Mouse (Mus musculus): ENCODE measurements around the gene Impad1.

The Impad1 gene

GRCm38 (mm10) chr4:4792992-4793834, at the start of gene Impad1:
Gene Impad1, minus strand, starts transcription at chr4:4793355.
- DNase-seq (ENCODE audit: low read depth, low spot score), result peak; percentile 84

GRCm38 (mm10) chr4:4840145-4840544, 47.0 kb upstream of the Impad1 start:
- DNase-seq (ENCODE audit: low read depth, low spot score), result no peak

- no peak for DNase-seq (ENCODE audit: low read depth, low spot score)
Measured at GRCm38 (mm10) chr4:4833789-4834295, 40.7 kb upstream of the Impad1 start.

GRCm38 (mm10) chr4:4828131-4828530, 35.0 kb upstream of the Impad1 start:
- DNase-seq (ENCODE audit: low read depth, low spot score), result no peak

GRCm38 (mm10) chr4:4822119-4822518, 29.0 kb upstream of the Impad1 start:
- no peak for DNase-seq (ENCODE audit: low read depth, low spot score)

- DNase-seq (ENCODE audit: low read depth, low spot score), result peak; percentile 55
Measured at GRCm38 (mm10) chr4:4792141-4792991, 789 bp downstream of the Impad1 start.

GRCm38 (mm10) chr4:4791180-4791579, 2.0 kb downstream of the Impad1 start:
- no peak for DNase-seq (ENCODE audit: low read depth, low spot score)

- DNase-seq (ENCODE audit: low read depth, low spot score), result no peak
Measured at GRCm38 (mm10) chr4:4785169-4785568, 8.0 kb downstream of the Impad1 start.

GRCm38 (mm10) chr4:4784305-4784704, 8.8 kb downstream of the Impad1 start:
- DNase-seq (ENCODE audit: low read depth, low spot score), result no peak

- no peak for DNase-seq (ENCODE audit: low read depth, low spot score)
Measured at GRCm38 (mm10) chr4:4783686-4783957, 9.5 kb downstream of the Impad1 start.

- no peak for DNase-seq (ENCODE audit: low read depth, low spot score)
Measured at GRCm38 (mm10) chr4:4782882-4783685, 10.1 kb downstream of the Impad1 start.

GRCm38 (mm10) chr4:4779265-4779770, 13.8 kb downstream of the Impad1 start:
- DNase-seq (ENCODE audit: low read depth, low spot score), result no peak

- no peak for DNase-seq (ENCODE audit: low read depth, low spot score)
Measured at GRCm38 (mm10) chr4:4771523-4772114, 21.5 kb downstream of the Impad1 start.

GRCm38 (mm10) chr4:4765806-4766205, 27.3 kb downstream of the Impad1 start:
- no peak for DNase-seq (ENCODE audit: low read depth, low spot score)

- DNase-seq (ENCODE audit: low read depth, low spot score), result no peak
Measured at GRCm38 (mm10) chr4:4758376-4758775, 34.8 kb downstream of the Impad1 start.

GRCm38 (mm10) chr4:4729427-4729826, 63.7 kb downstream of the Impad1 start:
- DNase-seq (ENCODE audit: low read depth, low spot score), result peak; percentile 20

- no peak for DNase-seq (ENCODE audit: low read depth, low spot score)
Measured at GRCm38 (mm10) chr4:4726241-4726776, 66.8 kb downstream of the Impad1 start.

- no peak for DNase-seq (ENCODE audit: low read depth, low spot score)
Measured at GRCm38 (mm10) chr4:4723821-4724220, 69.3 kb downstream of the Impad1 start.

GRCm38 (mm10) chr4:4722081-4722480, 71.1 kb downstream of the Impad1 start:
- DNase-seq (ENCODE audit: low read depth, low spot score), result no peak

- DNase-seq (ENCODE audit: low read depth, low spot score), result no peak
Measured at GRCm38 (mm10) chr4:4717763-4718347, 75.3 kb downstream of the Impad1 start.

Data from mesoderm, embryonic 11.5 days (tissue).